Mouse (Mus musculus) left cerebral cortex, postnatal 4 days (tissue): Measurements from ENCODE around the gene Gnai1. TPM values are rescaled to one million over a fixed set of nuclear protein-coding genes. Genes with fewer than 3 reads are reported as not detected.
A peak's percentile ranks its signal among the peaks of the same experiment; 100 is the strongest.
"Not testable (repeated sequence)": the region's sequence is repeated elsewhere in the genome, so short reads cannot be mapped to it uniquely, and the experiment has no call there.

Experiments used
- DNase-seq: peaks from one replicate; pipeline ENCODE4 v3.0.0-alpha.2; 2022
- intact Hi-C: fragments of 180-260 bp; cut with DNase I; formaldehyde crosslinking; loops from one replicate; pipeline ENCODE4 v1.15.1; 2025
- total RNA-seq, 2 experiments: library from RNA; stranded (reverse); gene quantifications; 2 replicates each; pipeline ENCODE4 v1.2.3; 2021

Gnai1 gene
- total RNA-seq, result 100 to 1,000 TPM; 159 TPM

DNA sequence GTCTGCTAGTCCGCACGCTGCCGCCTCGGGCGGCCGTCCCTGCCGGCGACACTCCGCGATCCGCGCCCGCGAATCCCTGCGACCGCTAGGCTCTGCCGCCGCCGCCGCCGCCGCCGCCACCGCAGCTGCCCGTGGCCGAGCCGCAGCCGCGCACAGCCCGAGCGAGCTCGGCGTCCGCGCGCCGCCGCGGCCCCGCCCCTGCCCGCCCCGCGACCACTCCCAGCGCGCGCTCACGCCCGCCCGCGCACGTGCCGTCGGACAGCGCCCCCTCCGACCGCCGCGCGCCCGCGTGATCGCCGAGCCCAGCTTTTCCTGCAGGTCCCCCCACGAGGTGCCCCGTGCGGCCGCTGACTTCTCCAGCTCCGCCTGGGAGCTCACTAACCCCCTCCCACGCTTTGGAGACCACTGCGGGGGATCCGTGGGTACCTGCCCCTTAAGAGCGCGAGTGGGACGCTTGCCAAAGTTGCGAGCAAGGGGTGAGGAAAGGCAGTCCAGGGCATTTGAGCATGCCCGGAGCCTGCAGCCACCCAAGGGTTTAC lies at the start of gene Gnai1:
Gene Gnai1, minus strand, starts transcription at position 75 of the 539 bp plus-strand sequence.
- intact Hi-C loops, result loop anchor here (5.0 kb wide), 1 partner anchor 273 kb away; no protein-coding TSS in a partner anchor
- peak; percentile 89 for DNase-seq

- intact Hi-C loops, result no loop called here
- DNase-seq, result no peak
Measured at GRCm38 (mm10) chr5:18367864-18368263, 7.7 kb upstream of the Gnai1 start.

GRCm38 (mm10) chr5:18365460-18365859 lies 5.3 kb upstream of the Gnai1 start:
- DNase-seq, result peak; percentile 22
- intact Hi-C loops, result no loop called here

DNA sequence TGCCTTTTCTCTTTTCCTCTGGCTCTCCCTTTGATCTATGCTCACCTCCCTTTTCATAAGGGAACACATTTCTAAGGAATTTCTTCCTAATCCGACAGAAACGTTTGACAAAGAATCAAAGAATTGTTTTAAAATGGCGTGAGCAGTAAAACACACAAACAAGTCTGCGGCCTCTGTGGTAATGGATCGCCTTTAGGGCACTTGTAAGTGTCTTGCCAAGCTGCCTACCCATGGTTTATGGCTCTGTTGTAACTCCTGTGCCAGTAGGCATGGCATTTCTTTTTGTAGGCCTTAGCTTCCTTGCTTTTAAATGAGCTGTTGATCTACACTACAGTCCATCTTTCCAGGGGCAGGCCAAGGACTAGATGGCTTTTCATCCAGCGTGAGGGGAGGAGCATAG lies 801 bp upstream of the Gnai1 start:
- DNase-seq, result no peak
- intact Hi-C loops, result loop anchor here (5.0 kb wide), 1 partner anchor 274 kb away; no protein-coding TSS in a partner anchor

DNA sequence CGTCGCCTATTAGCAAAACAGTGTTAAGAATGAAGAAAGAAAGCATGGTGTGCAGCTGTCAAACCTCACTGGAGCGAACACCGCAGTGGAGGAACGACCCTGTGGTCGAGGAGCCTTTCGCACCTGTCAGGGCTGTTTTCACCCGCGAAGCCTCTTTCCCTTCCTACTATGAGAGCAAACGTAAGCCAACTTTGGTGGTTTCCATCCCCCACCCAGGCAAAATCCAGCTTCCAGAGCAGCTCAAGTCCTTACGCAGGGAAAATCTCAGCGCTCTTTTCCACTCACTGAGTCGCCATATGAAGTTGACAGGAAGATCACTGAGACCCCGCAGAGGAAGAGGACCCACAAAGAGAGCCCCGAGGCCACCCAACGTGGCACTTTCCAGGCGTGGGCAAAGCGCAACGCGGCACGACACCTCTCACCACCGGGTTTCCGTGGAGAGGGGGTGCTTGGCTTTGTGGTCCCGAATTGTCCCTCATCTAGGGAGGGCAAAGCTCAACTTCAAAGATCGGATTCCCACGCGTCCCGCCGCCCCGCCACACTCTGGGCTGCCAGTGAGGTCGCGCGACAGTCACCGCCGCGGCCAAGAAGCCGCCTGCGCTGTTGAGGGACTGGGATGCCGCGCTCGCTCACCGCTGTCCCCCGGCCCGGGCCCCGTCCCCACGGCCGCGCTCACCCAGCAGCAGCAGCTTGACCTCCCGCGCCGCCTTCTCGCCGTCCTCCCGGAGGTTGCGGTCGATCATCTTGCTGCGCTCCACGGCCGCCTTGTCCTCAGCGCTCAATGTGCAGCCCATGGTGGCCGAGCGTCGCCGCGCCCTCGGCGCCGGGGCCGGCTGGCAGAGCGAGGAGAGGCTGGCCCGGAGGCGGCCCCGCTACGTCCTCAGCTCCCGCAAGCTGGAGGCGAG lies 527 bp downstream of the Gnai1 start:
- intact Hi-C loops, result loop anchor here (5.0 kb wide), 1 partner anchor 272 kb away; no protein-coding TSS in a partner anchor
- peak; percentile 50 for DNase-seq

DNA sequence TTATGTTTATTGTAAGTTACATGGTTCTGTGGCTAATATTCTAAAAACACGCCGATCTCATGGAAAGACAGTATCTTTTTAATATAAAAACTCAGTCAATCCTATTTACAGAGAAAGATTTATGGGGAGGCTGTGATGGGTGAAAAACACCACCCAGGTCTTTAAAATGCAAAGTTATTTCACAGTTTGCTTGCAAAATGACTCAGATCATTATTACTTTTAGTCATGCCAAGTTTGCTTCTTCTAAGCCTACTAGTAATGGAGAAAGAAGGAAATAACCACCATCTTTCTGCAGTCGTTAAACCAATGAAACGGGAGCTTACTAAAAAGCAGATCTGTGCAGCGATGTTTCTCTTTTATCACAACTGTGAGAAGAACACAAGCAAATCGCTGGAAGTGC lies 1.4 kb downstream of the Gnai1 start:
- no peak for DNase-seq
- intact Hi-C loops, result no loop called here

GRCm38 (mm10) chr5:18358191-18358590 lies 2.0 kb downstream of the Gnai1 start:
- DNase-seq, result peak; percentile 50
- intact Hi-C loops, result no loop called here

GRCm38 (mm10) chr5:18347297-18347696 lies 12.9 kb downstream of the Gnai1 start:
- DNase-seq, result no peak
- intact Hi-C loops, result no loop called here

DNA sequence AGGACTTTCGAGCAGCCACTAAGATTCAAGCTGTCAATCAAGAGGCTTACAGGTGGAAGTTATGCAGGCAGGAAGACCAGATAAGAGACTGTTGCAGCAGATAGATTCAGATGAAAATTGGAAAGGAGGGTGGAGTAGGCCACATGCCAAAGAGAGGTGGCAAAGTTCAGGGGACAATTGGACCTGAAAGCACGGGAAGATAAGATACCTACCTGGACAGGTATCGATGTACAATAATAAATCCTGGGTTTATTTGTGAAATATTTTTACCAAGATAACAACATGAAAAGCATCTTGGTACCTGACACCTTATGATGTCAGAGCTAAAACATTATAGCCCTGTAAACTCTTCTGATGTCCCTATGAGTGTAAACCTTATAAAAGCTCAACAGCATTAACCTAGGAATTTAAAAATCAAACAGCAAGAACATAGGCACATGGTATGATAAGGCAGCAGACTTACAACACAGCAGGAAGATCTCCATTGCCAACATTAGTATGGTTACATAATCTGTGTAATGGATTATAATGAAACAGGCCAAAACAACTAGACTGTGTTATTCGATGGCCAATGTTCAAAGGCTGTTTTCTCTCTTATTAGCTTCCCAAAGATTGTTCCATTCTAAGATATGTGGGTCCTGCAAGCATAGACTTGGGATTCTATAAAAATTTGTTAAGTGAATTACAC lies 16.6 kb downstream of the Gnai1 start:
- intact Hi-C loops, result no loop called here

GRCm38 (mm10) chr5:18342765-18343454 lies 17.2 kb downstream of the Gnai1 start:
- no peak for DNase-seq

More for the DNA sequence above, 16.6 kb downstream of the Gnai1 start:
- no peak for DNase-seq

DNA sequence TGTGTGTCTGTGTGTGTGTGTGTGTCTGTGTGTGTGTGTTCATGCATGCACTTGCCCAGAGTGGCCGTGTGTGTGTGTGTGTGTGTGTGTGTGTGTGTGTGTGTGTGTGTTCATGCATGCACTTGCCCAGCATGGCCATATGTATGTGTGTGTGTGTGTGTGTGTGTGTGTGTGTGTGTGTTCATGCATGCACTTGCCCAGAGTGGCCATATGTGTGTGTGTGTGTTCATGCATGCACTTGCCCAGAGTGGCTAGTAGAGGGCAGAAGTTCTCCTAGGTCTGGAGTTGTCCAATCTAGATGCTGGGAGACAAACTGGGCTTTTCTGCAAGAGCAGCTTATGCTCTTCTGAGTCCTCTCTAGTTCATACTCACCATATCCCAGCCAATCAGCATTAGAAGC lies 18.3 kb downstream of the Gnai1 start:
- intact Hi-C loops, DNase-seq: not testable (repeated sequence)

More at GRCm38 (mm10) chr5:18342765-18343454, 17.2 kb downstream of the Gnai1 start:
- intact Hi-C loops, result no loop called here

DNA sequence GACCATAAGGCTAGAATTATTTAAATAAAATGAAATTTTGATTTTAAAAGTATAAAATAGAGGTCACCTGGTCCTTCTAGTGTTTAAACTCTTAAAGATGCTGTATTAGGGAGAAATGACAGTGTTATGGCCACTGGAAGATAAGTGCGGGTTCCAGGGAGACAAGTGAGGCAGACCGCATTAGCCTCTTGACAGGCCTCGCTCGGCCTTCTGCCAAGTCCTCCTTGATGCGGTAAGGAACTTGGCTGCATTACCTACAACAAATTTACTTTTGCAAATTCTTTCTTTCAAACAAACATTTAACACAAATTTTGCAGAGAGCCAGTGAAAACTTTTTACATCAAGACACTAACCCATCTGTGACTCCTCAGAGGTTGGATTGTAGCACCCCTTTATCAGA lies 27.9 kb downstream of the Gnai1 start:
- intact Hi-C loops, result no loop called here
- DNase-seq, result no peak

- no peak for DNase-seq
- intact Hi-C loops, result no loop called here
Measured at GRCm38 (mm10) chr5:18330726-18331125, 29.4 kb downstream of the Gnai1 start.

- intact Hi-C loops, result no loop called here
- no peak for DNase-seq
Measured at GRCm38 (mm10) chr5:18326159-18326558, 34.0 kb downstream of the Gnai1 start.

DNA sequence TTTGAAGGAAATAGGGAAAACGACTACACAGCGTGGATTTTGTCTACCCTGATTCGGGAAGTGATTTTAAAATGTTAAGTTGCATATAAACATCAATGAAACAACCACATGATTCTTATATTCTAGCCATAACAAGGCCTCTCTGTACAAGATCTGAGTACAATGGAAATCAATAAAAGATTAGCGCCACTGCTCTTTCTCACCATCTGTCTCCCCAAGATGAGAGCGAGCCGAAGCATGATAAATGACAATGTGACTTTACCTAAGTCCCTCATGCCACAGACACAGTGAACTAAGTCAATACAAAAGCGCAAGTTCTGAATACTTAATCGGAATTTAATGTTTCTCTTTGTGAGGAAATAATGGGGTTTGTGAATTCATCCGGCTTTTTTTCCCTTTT lies 36.6 kb downstream of the Gnai1 start:
- intact Hi-C loops, result no loop called here
- no peak for DNase-seq

- intact Hi-C loops, result no loop called here
- no peak for DNase-seq
Measured at GRCm38 (mm10) chr5:18321661-18322060, 38.5 kb downstream of the Gnai1 start.

DNA sequence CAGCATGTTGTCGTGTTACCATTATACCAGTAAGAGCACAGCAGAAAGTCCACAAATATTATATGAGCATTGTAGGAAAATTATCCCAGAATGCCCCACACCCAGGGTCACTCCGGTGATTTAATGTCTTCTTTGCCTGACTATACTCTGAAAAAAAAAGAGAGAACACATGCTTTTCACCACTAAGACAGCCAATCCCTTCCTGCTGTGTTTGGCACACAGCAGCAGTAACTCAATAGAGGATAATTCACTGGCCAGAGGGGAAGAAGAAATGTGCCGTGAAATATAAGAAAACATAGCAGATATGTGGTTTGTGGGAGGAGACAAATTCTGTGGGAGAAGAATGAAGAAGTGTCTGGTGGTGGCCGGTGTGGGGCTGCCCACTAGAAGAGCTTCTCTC lies 41.3 kb downstream of the Gnai1 start:
- intact Hi-C loops, result no loop called here
- peak; percentile 25 for DNase-seq

DNA sequence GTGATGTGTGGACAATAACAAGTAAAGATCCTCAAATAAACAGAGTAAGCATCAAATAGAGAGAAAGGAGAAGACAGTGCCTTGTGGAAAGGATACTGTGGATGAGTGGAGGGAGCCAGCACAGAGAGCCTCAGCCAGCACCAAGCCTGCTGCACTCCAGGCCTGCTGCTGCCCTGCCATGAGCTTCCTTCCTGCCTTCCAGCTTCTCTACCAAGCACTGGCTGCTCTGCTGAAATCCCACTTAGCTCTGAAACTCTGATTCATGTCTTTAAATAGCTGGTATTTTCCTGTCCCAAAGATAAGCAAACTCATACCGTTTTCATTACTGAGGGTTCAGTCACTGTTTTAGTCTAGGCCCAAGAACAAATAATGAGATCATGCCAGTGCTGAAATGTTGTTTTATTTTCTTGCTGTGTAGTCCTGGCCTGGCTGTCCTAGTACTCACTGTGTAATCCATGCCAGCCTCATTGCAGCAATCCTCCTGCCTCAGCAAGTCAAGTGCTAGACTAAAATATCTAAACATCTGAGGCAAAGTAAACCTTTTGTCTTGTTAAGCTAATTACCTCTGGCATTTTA lies 52.8 kb downstream of the Gnai1 start:
- DNase-seq, result no peak
- intact Hi-C loops, result no loop called here

DNA sequence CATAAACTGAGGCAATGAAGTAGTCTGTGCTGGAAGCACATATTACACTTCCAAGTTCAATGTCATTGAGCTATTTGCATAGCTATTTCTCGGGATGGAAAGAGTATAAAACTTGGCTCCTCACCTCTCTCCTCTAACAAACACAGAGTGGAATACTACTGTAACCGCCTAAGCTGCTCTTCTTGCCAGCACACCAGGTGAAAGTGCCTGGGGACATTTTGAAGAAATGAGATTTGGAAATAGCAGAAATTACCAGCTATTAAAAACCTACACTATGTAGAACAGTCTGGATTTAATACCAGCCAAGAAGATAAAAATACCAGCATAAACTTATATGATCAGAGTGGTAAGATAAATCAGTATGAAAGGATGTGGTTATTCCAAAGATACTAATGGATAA lies 63.6 kb downstream of the Gnai1 start:
- intact Hi-C loops, result no loop called here
- DNase-seq, result no peak

- intact Hi-C loops, result no loop called here
- DNase-seq, result peak; percentile 2
Measured at GRCm38 (mm10) chr5:18292744-18293143, 67.4 kb downstream of the Gnai1 start.
